In genomic region chr1:186749675-186750283, GRCm38 (mm10) we compare ENCODE assay signal across 8 mouse cellular contexts. TPM values are rescaled to one million over a fixed set of nuclear protein-coding genes. Genes with fewer than 3 reads are reported as not detected.
DNase-seq lines count a peak whose midpoint lies in the region; ATAC-seq and TF ChIP-seq lines count a peak whose summit lies in the region.

No protein-coding gene starts in this region.

- peak; percentile 36 for ATAC-seq in forebrain, postnatal 0 days
- peak; percentile 51; the same call in 1 of the 2 replicates for ATAC-seq in liver, embryonic 15.5 days (ENCODE audit: insufficient read depth)

- no peak for TF ChIP-seq CTCF in liver, adult 2 months (IDR thresholded peaks at IDR 0.05; ENCODE audit: low read depth, low read length)
- no peak for TF ChIP-seq CTCF in forebrain, postnatal 0 days (IDR thresholded peaks at IDR 0.05; ENCODE audit: low read depth)

- H3K27me3 ChIP-seq in liver, adult 2 months (ENCODE audit: control insufficient read depth, insufficient read depth, low read length): no peaks in the 10 kb centered on the region
- H3K27me3 ChIP-seq in forebrain, postnatal 0 days (ENCODE audit: insufficient read depth, low read length): no peaks in the 10 kb centered on the region
- H3K27me3 ChIP-seq in liver, embryonic 15.5 days: no peaks in the 10 kb centered on the region

- H3K9me3 ChIP-seq in forebrain, postnatal 0 days (ENCODE audit: low read length): no peaks in the 10 kb centered on the region
- no peaks in the 10 kb centered on the region for H3K9me3 ChIP-seq in liver, embryonic 15.5 days (replicated peaks)

- no peaks in the 10 kb centered on the region; the same call in 1 of the 2 replicates for H3K79me2 ChIP-seq in liver, adult 2 months (ENCODE audit: control insufficient read depth, insufficient read depth, low read length)

- peaks cover 7% of the 10 kb centered on the region for H3K4me1 ChIP-seq in liver, adult 2 months (ENCODE audit: control insufficient read depth, insufficient read depth, low read length)
- peaks cover 9% of the 10 kb centered on the region; the same call in 1 of the 2 replicates for H3K4me1 ChIP-seq in forebrain, postnatal 0 days (ENCODE audit: insufficient read depth)
- H3K4me1 ChIP-seq in liver, embryonic 15.5 days (replicated peaks): peaks cover 17% of the 10 kb centered on the region

- no peak for TF ChIP-seq POLR2A in liver, adult 2 months (IDR thresholded peaks at IDR 0.05; ENCODE audit: extremely low read depth, insufficient read depth, low read length)

- 34% methylated on average over 10 of the region's 10 CpGs for WGBS in liver, adult 2 months
- 34% methylated on average over 10 of the region's 10 CpGs for WGBS in forebrain, postnatal 0 days
- 31% methylated on average over 10 of the region's 10 CpGs for WGBS in liver, embryonic 15.5 days (ENCODE audit: insufficient replicate concordance)

- no peak for DNase-seq in liver, adult 2 months (ENCODE audit: extremely low read depth, low read depth, low spot score)
- DNase-seq in liver: no peak
- DNase-seq in cerebellum, adult 11 months: peak; percentile 8
- DNase-seq in forebrain, postnatal 0 days: no peak
- no peak for DNase-seq in MN1 (ENCODE audit: low spot score)
- DNase-seq in left cerebral cortex, adult 8-10 months (ENCODE audit: low spot score in 2 of 2): no peak
- DNase-seq in thymus, postnatal 10 days (ENCODE audit: low spot score in 2 of 2): no peak

- peak overlapping the region; percentile 67 for H3K4me2 ChIP-seq in forebrain, postnatal 0 days (ENCODE audit: low read depth)
- H3K4me2 ChIP-seq in liver, embryonic 15.5 days: peak overlapping the region; percentile 76

- peak overlapping the region; percentile 86 for H3K4me3 ChIP-seq in liver, adult 2 months (ENCODE audit: insufficient read depth, low read depth, low read length)
- H3K4me3 ChIP-seq in forebrain, postnatal 0 days (ENCODE audit: low read depth, low read length): peak overlapping the region; percentile 58
- peak overlapping the region; percentile 77 for H3K4me3 ChIP-seq in liver, embryonic 15.5 days (replicated peaks)

- no peaks in the 10 kb centered on the region for H3K36me3 ChIP-seq in liver, adult 2 months (ENCODE audit: control insufficient read depth, insufficient read depth, low read length)
- H3K36me3 ChIP-seq in forebrain, postnatal 0 days (ENCODE audit: insufficient read depth): no peaks in the 10 kb centered on the region; the same call in 1 of the 2 replicates
- H3K36me3 ChIP-seq in liver, embryonic 15.5 days (replicated peaks): no peaks in the 10 kb centered on the region

- H3K9ac ChIP-seq in liver, adult 2 months (ENCODE audit: low read depth, low read length): peak overlapping the region; percentile 79
- H3K9ac ChIP-seq in forebrain, postnatal 0 days: peak overlapping the region; percentile 79
- H3K9ac ChIP-seq in liver, embryonic 15.5 days: peak overlapping the region; percentile 71

- H3K27ac ChIP-seq in liver, adult 2 months (replicated peaks; ENCODE audit: insufficient read depth, low read depth, low read length): peak overlapping the region; percentile 59; the same call in 1 of the 2 replicates
- peak overlapping the region; percentile 81 for H3K27ac ChIP-seq in forebrain, postnatal 0 days (ENCODE audit: low read depth, low read length)
- peak overlapping the region; percentile 60 for H3K27ac ChIP-seq in liver, embryonic 15.5 days (replicated peaks)

RNA-seq across cellular contexts. Expression of gene Rrp15, which starts 0.6 kb away (rescaled TPM):
- total RNA-seq in liver, adult 2 months (2014; rRNA removed): 7.1 and 10.6 TPM in 2 replicates
- 2.3 and 2.6 TPM in 2 replicates for polyA plus RNA-seq in liver, adult 2 months (2012; rRNA removed)
- 26.4 and 31.2 TPM in 2 replicates for total RNA-seq in forebrain, postnatal 0 days (2014; rRNA removed)
- 24.2 and 25.2 TPM in 2 replicates for polyA plus RNA-seq in forebrain, postnatal 0 days (2015; fragmentation: Nextera tagmentation; extraction: Ambion mirVana)
- polyA plus RNA-seq in liver, embryonic 15.5 days (2015; fragmentation: Nextera tagmentation; extraction: Ambion mirVana): 21.3 and 25.9 TPM in 2 replicates
- total RNA-seq in left cerebral cortex, adult 8-10 months (2022): 10 to 100 TPM; 11.2 to 15.2 (median 12.4) TPM

RNA-seq across cellular contexts. Expression of gene Tgfb2, which starts 44.0 kb away (rescaled TPM):
- 0.27 and 0.28 TPM in 2 replicates for total RNA-seq in liver, adult 2 months (2014; rRNA removed)
- polyA plus RNA-seq in liver, adult 2 months (2012; rRNA removed): 0.11 and 0.12 TPM in 2 replicates
- total RNA-seq in forebrain, postnatal 0 days (2014; rRNA removed): 9.2 and 15.4 TPM in 2 replicates
- polyA plus RNA-seq in forebrain, postnatal 0 days (2015; fragmentation: Nextera tagmentation; extraction: Ambion mirVana): 17.2 and 35.8 TPM in 2 replicates
- polyA plus RNA-seq in liver, embryonic 15.5 days (2015; fragmentation: Nextera tagmentation; extraction: Ambion mirVana): 1.5 TPM in 2 replicates
- 1 to 10 TPM; 5.7 to 7.0 (median 6.7) TPM for total RNA-seq in left cerebral cortex, adult 8-10 months (2022)
